Mouse (Mus musculus): Measurements from ENCODE around the gene Papss1.

GRCm38 (mm10) chr3:131624063-131624462, 59.5 kb downstream of the Papss1 start:
- TF ChIP-seq CTCF (IDR thresholded peaks at IDR 0.05; ENCODE audit: low read depth, low read length): no peak
- no peak for TF ChIP-seq POLR2A (IDR thresholded peaks at IDR 0.05; ENCODE audit: extremely low read depth, insufficient read depth, low read length)
